Mouse (Mus musculus): ENCODE measurements at regions not wholly inside any gene's neighbourhood (a gene's known extent, or its start where the extent isn't known, plus 50 kb on each side); places are given as distances from the start of the nearest gene placed in this dataset.

- DNase-seq (ENCODE audit: low spot score in 2 of 2) = no peak
- intact Hi-C loops (cut with DNase I) = no loop called here
Measured at GRCm38 (mm10) chr11:112880736-112881135, 98.7 kb downstream of the Sox9 start.

GRCm38 (mm10) chr11:112885336-112885940, 103.4 kb downstream of the Sox9 start:
- intact Hi-C loops (cut with DNase I) = no loop called here
- DNase-seq (ENCODE audit: low spot score in 2 of 2) = no peak

DNA sequence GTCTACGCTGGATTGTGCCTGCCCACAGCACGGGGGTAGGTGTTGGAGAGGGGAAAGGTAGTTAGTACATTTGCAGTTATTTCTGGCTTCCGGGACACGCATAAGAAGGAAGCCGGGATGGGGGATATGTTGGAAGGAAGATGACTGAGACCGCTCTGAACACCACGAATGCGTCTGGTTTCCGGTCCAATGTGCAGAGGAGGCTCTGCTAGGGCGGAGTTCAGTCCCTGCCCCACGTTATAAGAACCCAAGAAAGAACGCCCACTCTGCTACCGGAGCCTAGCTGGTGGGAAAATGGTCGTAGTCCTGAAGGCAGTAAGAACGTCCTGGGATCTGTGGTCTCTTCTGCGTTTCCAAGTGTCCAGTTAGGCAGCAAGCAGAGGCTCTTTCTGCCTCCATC, 104.1 kb downstream of the Sox9 start:
- no peak for DNase-seq (ENCODE audit: low spot score in 2 of 2)
- intact Hi-C loops (cut with DNase I) = no loop called here

DNA sequence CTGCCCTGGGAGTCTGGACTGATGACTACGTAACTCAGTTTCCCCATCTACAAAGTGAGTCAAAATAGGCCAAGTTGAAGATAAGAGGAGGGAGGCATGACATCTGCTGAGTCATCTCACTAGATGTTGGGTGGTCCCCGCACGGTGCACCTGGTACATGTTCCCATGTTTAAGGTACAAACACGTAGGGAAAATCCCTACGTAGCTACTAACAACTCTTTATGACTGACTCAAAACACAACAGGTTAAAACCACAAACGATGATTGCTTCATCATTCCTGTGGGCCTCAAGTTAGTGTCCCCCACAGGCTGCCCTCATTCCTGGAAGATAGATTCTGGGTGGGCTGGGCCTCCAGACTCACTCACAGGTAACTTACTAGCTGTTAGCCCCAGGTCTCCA, 107.7 kb downstream of the Sox9 start:
- DNase-seq (ENCODE audit: low spot score in 2 of 2) = no peak
- intact Hi-C loops (cut with DNase I) = no loop called here

GRCm38 (mm10) chr11:112897597-112897996, 115.6 kb downstream of the Sox9 start:
- intact Hi-C loops (cut with DNase I) = no loop called here
- DNase-seq (ENCODE audit: low spot score in 2 of 2) = no peak

DNA sequence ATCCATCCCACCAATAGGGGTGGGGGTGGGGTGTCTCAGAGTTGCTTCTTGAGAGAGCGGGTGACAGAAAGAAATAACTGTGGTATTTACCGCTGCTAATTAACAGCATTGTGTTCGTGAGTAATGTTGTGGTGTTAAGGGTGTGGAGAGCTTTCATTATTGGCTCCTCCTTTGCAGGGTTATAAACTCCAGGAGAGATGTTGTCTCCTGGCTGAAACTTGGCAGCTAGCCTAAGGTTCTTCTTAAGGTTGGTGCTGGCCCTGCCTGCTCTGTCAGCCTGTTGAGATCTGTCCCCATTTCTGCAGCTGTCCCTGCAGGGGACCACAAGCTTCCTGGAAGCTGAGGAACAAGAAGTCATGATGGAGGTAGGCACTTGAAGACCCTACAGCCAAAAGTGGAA, 120.6 kb downstream of the Sox9 start:
- DNase-seq (ENCODE audit: low spot score in 2 of 2) = no peak
- intact Hi-C loops (cut with DNase I) = no loop called here

- no peak for DNase-seq (ENCODE audit: low spot score in 2 of 2)
- intact Hi-C loops (cut with DNase I) = no loop called here
Measured at GRCm38 (mm10) chr11:112910309-112910708, 128.3 kb downstream of the Sox9 start.

DNA sequence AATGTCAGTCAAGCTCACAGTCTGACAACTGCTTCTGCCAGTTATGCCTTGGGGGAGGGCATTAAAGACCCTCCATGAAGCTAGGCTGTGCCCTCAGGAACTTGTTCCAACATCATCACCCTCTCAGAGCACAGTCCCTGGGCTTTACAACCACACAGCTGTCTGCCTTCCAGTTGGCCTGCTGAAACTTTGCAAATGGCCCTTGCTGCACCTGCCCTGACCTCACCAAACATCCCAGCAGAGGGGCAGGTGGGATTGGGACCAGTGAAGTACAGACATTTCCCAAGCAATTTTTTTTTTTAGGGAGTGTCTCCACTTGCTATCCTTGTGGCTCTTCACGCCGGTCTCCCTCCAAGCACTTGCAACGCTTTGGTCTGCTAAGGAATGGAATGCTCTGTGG, 130.9 kb downstream of the Sox9 start:
- no peak for DNase-seq (ENCODE audit: low spot score in 2 of 2)
- intact Hi-C loops (cut with DNase I) = no loop called here

DNA sequence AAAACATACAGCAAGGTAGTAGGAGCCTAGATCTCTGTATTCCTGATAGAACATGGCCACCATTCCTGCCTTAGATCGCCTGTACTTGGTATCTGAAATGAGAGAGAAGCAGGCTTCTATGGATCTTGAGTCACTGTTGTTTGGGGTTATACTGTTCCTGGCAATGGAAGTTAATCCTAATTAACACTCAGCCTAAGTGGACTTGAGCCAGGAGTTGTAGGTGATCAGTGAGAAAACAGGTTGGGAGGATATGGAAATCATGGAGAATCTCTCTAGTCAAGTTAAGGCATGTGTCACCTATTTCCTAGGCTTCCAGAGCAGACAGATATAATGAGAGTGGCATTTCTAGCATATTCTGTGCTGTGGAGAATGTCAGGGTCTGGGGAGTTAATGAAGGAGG, 134.9 kb downstream of the Sox9 start:
- intact Hi-C loops (cut with DNase I) = no loop called here
- no peak for DNase-seq (ENCODE audit: low spot score in 2 of 2)

DNA sequence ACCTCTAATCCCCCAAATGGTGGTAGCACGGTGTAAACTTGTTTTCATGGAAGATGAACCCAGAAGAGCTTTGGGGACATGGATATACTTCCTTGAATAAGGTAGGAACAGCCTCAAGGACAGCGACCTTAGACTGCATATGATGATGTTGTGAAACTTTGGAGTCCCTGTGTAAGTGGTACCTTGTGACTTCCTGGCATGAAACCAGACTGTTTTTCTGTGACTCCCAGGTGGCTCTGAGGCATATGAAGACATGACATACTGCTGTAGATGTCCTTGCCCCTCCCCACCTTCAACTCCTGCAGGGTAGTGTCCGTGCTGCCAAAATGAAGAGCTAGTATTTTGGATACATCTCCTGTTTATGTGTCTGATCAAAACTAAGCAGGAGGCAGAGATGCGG, 138.1 kb downstream of the Sox9 start:
- DNase-seq (ENCODE audit: low spot score in 2 of 2) = no peak
- intact Hi-C loops (cut with DNase I) = no loop called here

DNA sequence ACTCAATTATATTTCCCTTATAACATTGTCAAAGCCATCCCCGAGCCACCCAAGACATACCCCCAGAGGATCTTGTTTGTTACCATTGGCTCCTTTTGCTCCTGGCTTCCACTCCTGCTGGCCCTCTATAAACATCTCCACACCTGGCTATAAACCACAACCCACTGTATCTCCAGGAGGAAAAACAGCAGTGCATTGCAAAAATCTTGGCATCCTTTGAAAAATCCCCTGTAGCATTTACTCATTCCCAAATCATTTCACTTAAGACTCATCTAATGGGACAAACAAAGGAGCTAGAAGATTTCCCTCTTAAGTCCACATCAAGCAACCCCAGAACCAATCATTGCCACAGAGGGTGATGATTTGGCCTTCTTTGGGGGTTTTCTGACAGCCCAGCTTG, 142.6 kb downstream of the Sox9 start:
- DNase-seq (ENCODE audit: low spot score in 2 of 2) = no peak
- intact Hi-C loops (cut with DNase I) = no loop called here

DNA sequence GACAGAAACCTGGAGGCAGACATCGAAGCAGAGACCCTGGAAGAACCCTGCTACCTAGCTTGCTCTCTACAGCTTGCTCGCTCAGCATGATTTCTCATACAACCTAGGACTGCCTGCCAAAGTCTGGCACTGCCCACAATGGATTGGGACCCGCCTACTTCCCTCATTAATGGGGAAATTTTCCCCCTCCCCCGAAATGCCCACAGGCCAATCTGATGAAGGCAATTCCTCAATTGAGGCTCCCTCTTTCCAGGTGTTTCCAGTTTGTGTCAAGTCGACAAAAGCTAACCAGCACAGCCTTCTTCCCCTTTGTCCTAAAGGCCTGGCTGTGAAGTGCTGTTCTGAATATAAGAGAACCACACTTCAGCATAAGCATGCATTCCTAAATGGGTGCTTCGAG, 143.1 kb downstream of the Sox9 start:
- DNase-seq (ENCODE audit: low spot score in 2 of 2) = no peak
- intact Hi-C loops (cut with DNase I) = no loop called here

- DNase-seq (ENCODE audit: low spot score in 2 of 2) = no peak
- intact Hi-C loops (cut with DNase I) = no loop called here
Measured at GRCm38 (mm10) chr11:112926330-112927025, 144.5 kb downstream of the Sox9 start.

DNA sequence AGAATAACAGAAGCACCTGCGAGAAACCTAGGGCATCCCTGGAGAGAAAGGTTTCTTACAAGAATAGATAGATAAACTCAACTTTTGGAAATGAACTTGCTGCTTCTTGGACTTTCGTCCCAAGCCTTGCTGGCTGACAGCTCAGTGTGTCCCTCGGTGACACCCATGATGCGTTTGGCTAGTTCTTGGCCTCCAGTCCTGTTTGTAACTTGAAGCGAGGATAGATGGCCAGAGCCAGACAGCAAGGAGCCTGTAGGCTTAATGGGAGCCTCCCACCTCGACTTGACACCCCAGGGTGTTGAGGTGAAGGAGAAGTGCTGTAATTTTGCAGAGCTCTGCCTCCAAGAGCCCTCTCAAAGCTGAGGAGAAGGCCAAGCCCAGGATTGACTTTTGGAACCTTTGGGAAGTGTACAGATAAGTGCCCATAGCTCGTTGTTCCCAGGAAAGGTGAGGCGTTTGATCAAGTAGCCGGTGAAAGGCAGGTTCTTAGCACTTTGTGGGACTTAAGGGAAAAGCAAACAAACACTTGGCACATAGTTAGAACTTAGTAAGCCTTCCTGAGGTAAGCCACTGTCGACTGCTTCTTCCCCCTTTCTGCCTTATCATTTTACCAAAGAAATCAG, 148.3 kb downstream of the Sox9 start:
- intact Hi-C loops (cut with DNase I) = no loop called here
- DNase-seq (ENCODE audit: low spot score in 2 of 2) = no peak

- intact Hi-C loops (cut with DNase I) = no loop called here
- no peak for DNase-seq (ENCODE audit: low spot score in 2 of 2)
Measured at GRCm38 (mm10) chr11:112938035-112938434, 156.0 kb downstream of the Sox9 start.

- DNase-seq (ENCODE audit: low spot score in 2 of 2) = no peak
- intact Hi-C loops (cut with DNase I) = no loop called here
Measured at GRCm38 (mm10) chr11:112951421-112951820, 169.4 kb downstream of the Sox9 start.

GRCm38 (mm10) chr11:112952356-112952755, 170.3 kb downstream of the Sox9 start:
- DNase-seq (ENCODE audit: low spot score in 2 of 2) = no peak
- intact Hi-C loops (cut with DNase I) = no loop called here

DNA sequence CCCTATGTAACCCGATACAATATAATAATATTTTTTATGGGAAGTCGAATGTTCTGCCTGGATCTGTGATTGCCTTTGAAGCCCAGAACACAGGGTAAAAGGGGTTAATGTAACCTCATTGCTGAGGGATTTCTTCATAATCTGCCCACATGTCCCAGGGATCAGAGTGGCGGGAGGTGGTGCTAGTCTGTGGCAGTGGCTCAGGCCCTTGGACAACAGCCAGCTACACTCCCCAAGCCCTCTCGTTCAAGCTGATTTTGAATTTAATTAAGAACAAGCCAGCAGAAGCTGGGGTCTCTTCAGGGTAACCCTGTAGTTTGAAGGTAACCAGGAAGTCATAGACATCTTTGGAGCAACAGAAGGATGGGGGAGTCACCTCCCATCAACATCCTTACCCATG, 171.5 kb downstream of the Sox9 start:
- intact Hi-C loops (cut with DNase I) = no loop called here

DNA sequence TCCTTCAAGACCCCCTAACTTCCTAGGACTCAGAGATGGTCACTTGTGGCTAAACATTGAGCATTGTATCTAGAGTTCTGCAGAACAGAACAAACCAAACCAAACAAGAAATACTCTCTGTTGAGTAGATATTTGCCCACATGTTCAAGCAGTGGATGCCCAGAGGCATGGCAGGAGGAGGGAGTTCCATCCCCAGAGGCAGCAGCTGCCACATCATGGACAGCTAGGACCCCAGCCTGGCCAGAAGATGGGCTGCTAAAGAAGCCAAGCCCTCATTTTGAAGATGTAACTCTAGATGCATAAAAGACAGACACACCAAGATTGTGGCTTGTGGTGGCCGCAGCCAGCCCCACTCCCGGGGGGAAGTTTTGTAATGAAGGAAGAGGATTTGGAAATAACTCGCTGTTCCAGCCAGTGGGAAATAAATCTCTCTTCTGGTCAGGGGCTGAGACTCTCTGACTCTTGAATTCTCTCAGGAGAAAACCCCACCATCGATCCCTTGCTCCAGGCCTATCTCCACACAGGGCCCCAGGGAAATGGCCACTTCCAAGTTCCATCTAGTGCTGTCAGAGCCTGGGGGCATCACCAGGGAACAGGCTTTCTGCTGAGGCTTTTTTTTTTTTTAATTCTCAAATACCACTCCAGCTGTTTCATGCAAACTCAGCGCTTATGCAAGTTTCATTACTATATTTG, 174.9 kb downstream of the Sox9 start:
- intact Hi-C loops (cut with DNase I) = no loop called here
- no peak for DNase-seq (ENCODE audit: low spot score in 2 of 2)

More for the DNA sequence above, 171.5 kb downstream of the Sox9 start:
- DNase-seq (ENCODE audit: low spot score in 2 of 2) = no peak

DNA sequence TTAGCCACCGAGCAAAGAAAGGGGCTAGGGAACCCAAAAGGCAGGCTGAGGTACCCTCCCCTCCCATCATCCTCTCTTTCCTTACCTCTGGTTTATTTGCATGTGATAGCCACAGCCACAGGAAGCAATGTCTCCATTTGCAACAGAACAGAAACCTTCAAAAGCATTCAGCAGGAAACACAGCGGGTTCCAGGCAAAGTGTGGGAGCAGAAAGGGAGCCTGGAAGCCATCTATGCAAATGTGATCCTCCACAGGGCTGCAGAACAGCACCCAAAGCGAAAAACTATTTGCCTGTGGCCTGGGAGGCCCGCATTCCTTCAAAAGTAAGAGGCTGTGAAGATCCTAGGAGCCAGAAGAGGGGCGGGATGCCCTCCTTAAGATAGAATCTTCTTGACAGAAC, 177.6 kb downstream of the Sox9 start:
- intact Hi-C loops (cut with DNase I) = no loop called here
- DNase-seq (ENCODE audit: low spot score in 2 of 2) = no peak

- intact Hi-C loops (cut with DNase I) = loop anchor here (10.0 kb wide), 1 partner anchor 188 kb away; the partner anchor contains the start of gene Sox9
- no peak for DNase-seq (ENCODE audit: low spot score in 2 of 2)
Measured at GRCm38 (mm10) chr11:112973286-112973685, 191.3 kb downstream of the Sox9 start.

All from left cerebral cortex, postnatal 36 days (tissue).